Mouse (Mus musculus) left cerebral cortex, postnatal 10 days (tissue): ENCODE measurements around the gene Slc1a7. TPM values are rescaled to one million over a fixed set of nuclear protein-coding genes. Genes with fewer than 3 reads are reported as not detected.

Source experiments
- DNase-seq, 2 experiments: peaks; one replicate each; pipeline ENCODE4 v3.0.0; 2021 to 2022; ENCODE audit warnings: low spot score in 2 of 2, mixed read lengths in 1 of 2; ENCODE audit errors: extremely low spot score in 1 of 2
- intact Hi-C: fragments of 180-260 bp; cut with DNase I; formaldehyde crosslinking; loops from one replicate; pipeline ENCODE4 v1.15.1; 2025
- total RNA-seq, 2 experiments: library from RNA; stranded (reverse); gene quantifications; 2 replicates each; pipeline ENCODE4 v1.2.3; 2021

The Slc1a7 gene
- not detected for total RNA-seq

GRCm38 (mm10) chr4:107967966-107968682, at the start of gene Slc1a7:
Slc1a7 (plus strand) TSS chr4:107968332.
- intact Hi-C loops, result no loop called here
- no peak for DNase-seq

- no peak for DNase-seq
- intact Hi-C loops, result loop anchor here (10.0 kb wide), 1 partner anchor 314 kb away; no protein-coding TSS in a partner anchor
Observed at GRCm38 (mm10) chr4:107920336-107920735, 47.8 kb upstream of the Slc1a7 start.

- intact Hi-C loops, result loop anchor here (10.0 kb wide), 1 partner anchor 314 kb away; no protein-coding TSS in a partner anchor
- no peak for DNase-seq
Observed at GRCm38 (mm10) chr4:107921152-107921695, 46.9 kb upstream of the Slc1a7 start.

GRCm38 (mm10) chr4:107921952-107922351, 46.2 kb upstream of the Slc1a7 start:
- intact Hi-C loops, result loop anchor here (10.0 kb wide), 1 partner anchor 313 kb away; no protein-coding TSS in a partner anchor
- no peak for DNase-seq

GRCm38 (mm10) chr4:107923145-107923802, 44.9 kb upstream of the Slc1a7 start, which contains the start of gene Cpt2:
Cpt2 (minus strand) TSS chr4:107923610.
- peak; percentile 72 to 96 for DNase-seq
- intact Hi-C loops, result loop anchor here (10.0 kb wide), 1 partner anchor 312 kb away; no protein-coding TSS in a partner anchor

- intact Hi-C loops, result loop anchor here (10.0 kb wide), 1 partner anchor 311 kb away; no protein-coding TSS in a partner anchor
- no peak for DNase-seq
Observed at GRCm38 (mm10) chr4:107923803-107924194, 44.3 kb upstream of the Slc1a7 start.

- no peak for DNase-seq
- intact Hi-C loops, result loop anchor here (10.0 kb wide), 1 partner anchor 307 kb away; no protein-coding TSS in a partner anchor
Observed at GRCm38 (mm10) chr4:107928269-107928668, 39.9 kb upstream of the Slc1a7 start.

- intact Hi-C loops, result loop anchor here (10.0 kb wide), 1 partner anchor 306 kb away; no protein-coding TSS in a partner anchor
Observed at GRCm38 (mm10) chr4:107928726-107929125, 39.4 kb upstream of the Slc1a7 start.

GRCm38 (mm10) chr4:107931453-107931852, 36.7 kb upstream of the Slc1a7 start:
- intact Hi-C loops, result loop anchor here (10.0 kb wide), 2 partner anchors 143 to 393 kb away; partner anchors contain the start of gene Coa7
- DNase-seq, result no peak

More at GRCm38 (mm10) chr4:107928726-107929125, 39.4 kb upstream of the Slc1a7 start:
- DNase-seq, result no peak

GRCm38 (mm10) chr4:107933239-107933638, 34.9 kb upstream of the Slc1a7 start:
- DNase-seq, result no peak
- intact Hi-C loops, result loop anchor here (10.0 kb wide), 2 partner anchors 142 to 392 kb away; partner anchors contain the start of gene Coa7

- DNase-seq, result no peak
- intact Hi-C loops, result loop anchor here (5.0 to 10.0 kb wide), 3 partner anchors 140 to 390 kb away; partner anchors contain the start of gene Coa7
Observed at GRCm38 (mm10) chr4:107935254-107935653, 32.9 kb upstream of the Slc1a7 start.

- DNase-seq, result peak; percentile 67 to 81
- intact Hi-C loops, result loop anchor here (5.0 to 10.0 kb wide), 3 partner anchors 137 to 387 kb away; partner anchors contain the start of gene Coa7
Observed at GRCm38 (mm10) chr4:107937338-107937737, 30.8 kb upstream of the Slc1a7 start.

GRCm38 (mm10) chr4:107938124-107938523, 30.0 kb upstream of the Slc1a7 start:
- intact Hi-C loops, result loop anchor here (5.0 to 10.0 kb wide), 3 partner anchors 137 to 387 kb away; partner anchors contain the start of gene Coa7
- DNase-seq, result no peak

GRCm38 (mm10) chr4:107942741-107943140, 25.4 kb upstream of the Slc1a7 start:
- intact Hi-C loops, result no loop called here
- DNase-seq, result no peak

GRCm38 (mm10) chr4:107944141-107944540, 24.0 kb upstream of the Slc1a7 start:
- DNase-seq, result no peak
- intact Hi-C loops, result no loop called here

GRCm38 (mm10) chr4:107949918-107950317, 18.2 kb upstream of the Slc1a7 start:
- intact Hi-C loops, result no loop called here
- no peak for DNase-seq

GRCm38 (mm10) chr4:107952845-107953244, 15.3 kb upstream of the Slc1a7 start:
- intact Hi-C loops, result no loop called here

GRCm38 (mm10) chr4:107955691-107956090, 12.4 kb upstream of the Slc1a7 start:
- intact Hi-C loops, result no loop called here

More at GRCm38 (mm10) chr4:107952845-107953244, 15.3 kb upstream of the Slc1a7 start:
- DNase-seq, result no peak

GRCm38 (mm10) chr4:107958487-107958886, 9.6 kb upstream of the Slc1a7 start:
- no peak for DNase-seq
- intact Hi-C loops, result no loop called here

More at GRCm38 (mm10) chr4:107955691-107956090, 12.4 kb upstream of the Slc1a7 start:
- DNase-seq, result no peak
